Mouse (Mus musculus) G1E (cell line): Measurements from ENCODE around the gene Exosc10. TPM values are rescaled to one million over a fixed set of nuclear protein-coding genes. Genes with fewer than 3 reads are reported as not detected.

Experiments used
- ATAC-seq: 2 replicates; pipeline ENCODE4 v1.8.0; 2016; ENCODE audit warnings: mild to moderate bottlenecking; ENCODE audit not compliant: insufficient number of reproducible peaks, poor library complexity, low FRiP score, severe bottlenecking; ENCODE audit errors: extremely low read depth
- DNase-seq: peaks from one replicate; pipeline ENCODE4 v3.0.0; 2012; ENCODE audit warnings: low spot score
- H3K27me3 ChIP-seq: 2 replicates; pipeline ENCODE4 v1.6.1; 2012; ENCODE audit warnings: mild to moderate bottlenecking, low read length, inconsistent platforms; ENCODE audit not compliant: insufficient read depth
- H3K36me3 ChIP-seq: replicated peaks from 2 replicates; pipeline ENCODE3; 2012; ENCODE audit warnings: mild to moderate bottlenecking, inconsistent platforms
- H3K4me1 ChIP-seq: 2 replicates; pipeline ENCODE4 v1.6.1; 2012; ENCODE audit warnings: low read depth, low read length, inconsistent platforms, mixed read lengths; ENCODE audit not compliant: insufficient read depth
- H3K4me3 ChIP-seq: 2 replicates; pipeline ENCODE4 v1.5.1; 2012; ENCODE audit warnings: low read depth, mild to moderate bottlenecking, inconsistent platforms, low read length, moderate library complexity, mixed read lengths
- H3K9me3 ChIP-seq: replicated peaks from 2 replicates; pipeline ENCODE4 v1.6.1; 2012; ENCODE audit warnings: inconsistent platforms
- CTCF ChIP-seq: IDR thresholded peaks from 2 replicates; pipeline ENCODE4 v1.5.1; 2012; ENCODE audit warnings: low read depth, low read length, inconsistent platforms, mixed read lengths
- GATA1 ChIP-seq: IDR thresholded peaks from 2 replicates; pipeline ENCODE4 v1.6.1; 2012; ENCODE audit warnings: borderline replicate concordance, low read length, inconsistent platforms, mixed read lengths
- GATA2 ChIP-seq: IDR thresholded peaks from 2 replicates; pipeline ENCODE4 v1.6.1; 2012; ENCODE audit warnings: low read depth, low read length, inconsistent platforms, borderline replicate concordance
- POLR2AphosphoS5 ChIP-seq: IDR thresholded peaks from 2 replicates; pipeline ENCODE4 v1.6.1; 2012; ENCODE audit warnings: low read depth, low read length, inconsistent platforms; ENCODE audit not compliant: insufficient replicate concordance
- TAL1 ChIP-seq: conservative IDR thresholded peaks from 2 replicates; pipeline ENCODE4 v1.6.1; 2012; ENCODE audit warnings: low read depth, low read length, inconsistent platforms, mixed read lengths
- polyA plus RNA-seq: library from polyadenylated mRNA; stranded (reverse); fragments of >175 nt; gene quantifications from 2 replicates; pipeline ENCODE4 v1.2.3, GENCODE M21; 2012
- total RNA-seq, 2 experiments: library from RNA; stranded (forward) in 1 of 2; stranded (reverse) in 1 of 2; fragments of 200-1000 nt in 1 of 2; fragments of >200 nt in 1 of 2; fragmentation: Nextera tagmentation in 1 of 2; gene quantifications; 2 replicates each; pipeline ENCODE4 v1.2.3; 2014 to 2017

Exosc10 gene
- total and polyA plus RNA-seq, 3 experiments = 55.9 to 151 (median 78.0) TPM

- TF ChIP-seq POLR2AphosphoS5 = no peak
- TF ChIP-seq GATA2 = no peak
- no peak for TF ChIP-seq TAL1
- no peak for TF ChIP-seq GATA1
- TF ChIP-seq CTCF = no peak
- H3K27me3 ChIP-seq = no peaks in the 10 kb centered on the region
- DNase-seq (no peak), ATAC-seq (no peak)
- H3K9me3 ChIP-seq = no peaks in the 10 kb centered on the region
- peaks cover 88% of the 10 kb centered on the region for H3K36me3 ChIP-seq
- no peak overlapping the region for H3K4me3 ChIP-seq
- peaks cover 26% of the 10 kb centered on the region for H3K4me1 ChIP-seq
Measured at GRCm38 (mm10) chr4:148609805-148610204, 51.6 kb downstream of the Exosc10 start.

DNA sequence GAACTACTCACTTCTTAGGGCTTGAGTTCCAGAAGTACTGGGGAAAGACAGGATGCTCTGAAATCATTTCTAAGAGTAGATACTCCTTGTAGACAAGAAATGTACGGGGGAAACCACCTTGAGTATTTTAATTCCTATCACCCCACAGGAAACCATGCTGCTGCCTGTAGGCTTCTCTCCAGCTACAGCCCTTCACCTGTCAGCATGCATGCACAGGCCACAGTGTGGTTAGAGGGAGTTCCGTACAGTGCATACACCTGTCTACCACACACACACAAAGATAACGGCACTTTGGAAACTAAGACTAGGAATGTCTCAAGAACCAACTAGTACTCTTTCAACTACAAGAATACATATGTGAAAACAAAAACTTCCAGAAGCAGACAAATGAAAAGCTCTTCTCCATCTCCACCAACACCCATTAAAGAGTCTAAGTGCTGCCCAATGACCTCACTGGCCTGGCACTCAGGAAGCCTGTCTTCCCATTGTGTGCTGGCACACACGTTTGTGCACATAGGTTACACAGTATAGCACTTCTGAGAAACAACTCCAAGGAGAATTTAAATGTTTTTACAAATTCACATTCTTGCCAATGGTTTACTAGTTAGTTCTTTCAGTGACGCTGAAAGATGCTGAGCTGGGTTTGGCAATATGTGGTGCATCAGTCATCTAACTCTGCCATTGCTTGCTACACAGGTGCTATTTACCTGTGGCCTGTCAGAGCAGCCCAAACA lies 52.6 kb downstream of the Exosc10 start:
- ATAC-seq (no peak), DNase-seq (no peak)
- Histone ChIP-seq H3K4me3 (no peak overlapping the region), H3K36me3 (peaks cover 90% of the 10 kb centered on the region), H3K9me3 (no peaks in the 10 kb centered on the region), H3K4me1 (peaks cover 26% of the 10 kb centered on the region), H3K27me3 (no peaks in the 10 kb centered on the region)
- no peak for TF ChIP-seq GATA1
- peak; percentile 71; the same call in 1 of the 2 replicates for TF ChIP-seq POLR2AphosphoS5

DNA sequence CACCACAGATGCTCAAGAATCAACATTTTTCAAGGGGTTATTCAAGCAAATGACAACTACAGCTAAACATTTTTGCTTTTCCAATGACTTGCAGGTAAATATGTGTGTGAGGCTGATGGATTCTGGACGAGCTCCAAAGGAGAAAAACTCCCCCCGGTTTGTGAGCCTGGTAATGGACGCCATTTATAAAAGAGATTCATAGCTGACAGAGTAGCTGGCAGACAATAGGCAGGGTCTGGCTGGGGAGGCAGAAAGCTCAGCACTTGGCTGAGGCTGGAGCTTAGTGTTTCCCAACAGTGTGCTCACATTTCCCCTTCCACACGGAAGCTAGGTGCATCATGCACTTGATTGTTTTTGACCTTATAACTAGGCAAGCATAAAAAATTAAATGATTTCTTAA lies 54.3 kb downstream of the Exosc10 start:
- no peak for ATAC-seq
- H3K36me3 ChIP-seq = peaks cover 87% of the 10 kb centered on the region

GRCm38 (mm10) chr4:148613738-148614137 lies 55.5 kb downstream of the Exosc10 start:
- peaks cover 84% of the 10 kb centered on the region for H3K36me3 ChIP-seq
- DNase-seq = no peak
- peaks cover 31% of the 10 kb centered on the region for H3K4me1 ChIP-seq
- ATAC-seq = no peak
- no peaks in the 10 kb centered on the region for H3K9me3 ChIP-seq
- H3K4me3 ChIP-seq = no peak overlapping the region
- TF ChIP-seq TAL1 = no peak
- 0 out of 2 replicates have a peak, but pooled peaks have one; percentile 71 for TF ChIP-seq POLR2AphosphoS5
- TF ChIP-seq GATA2 = no peak
- TF ChIP-seq CTCF = no peak
- no peaks in the 10 kb centered on the region for H3K27me3 ChIP-seq

More for the DNA sequence above, 54.3 kb downstream of the Exosc10 start:
- H3K4me1 ChIP-seq = peaks cover 26% of the 10 kb centered on the region
- H3K9me3 ChIP-seq = no peaks in the 10 kb centered on the region
- H3K27me3 ChIP-seq = no peaks in the 10 kb centered on the region
- no peak overlapping the region for H3K4me3 ChIP-seq
- TF ChIP-seq POLR2AphosphoS5 (no peak), TAL1 (no peak), GATA2 (no peak)
- DNase-seq = no peak

DNA sequence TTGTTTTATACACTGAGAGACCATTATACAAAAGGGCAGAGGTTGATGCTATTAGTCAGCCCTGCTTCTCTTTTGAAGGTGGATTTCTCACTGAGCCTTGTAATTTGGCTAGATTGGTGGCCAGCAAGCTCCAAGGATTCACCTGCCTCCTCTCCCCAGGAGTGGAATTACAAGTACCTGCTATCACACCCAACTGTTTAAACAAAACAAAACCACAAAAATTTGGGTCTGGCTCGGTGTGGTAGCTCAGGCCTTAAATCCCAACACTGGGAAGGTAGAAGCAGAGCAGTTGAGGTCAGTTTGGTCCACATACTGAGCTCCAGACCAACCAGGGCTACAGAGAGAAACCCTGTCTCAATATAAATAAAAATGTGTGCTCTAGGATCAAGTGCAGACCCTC lies 61.6 kb downstream of the Exosc10 start:
- DNase-seq = no peak
- Histone ChIP-seq H3K27me3 (no peaks in the 10 kb centered on the region), H3K4me1 (peaks cover 52% of the 10 kb centered on the region), H3K9me3 (no peaks in the 10 kb centered on the region), H3K36me3 (peaks cover 88% of the 10 kb centered on the region), H3K4me3 (no peak overlapping the region)
- TF ChIP-seq CTCF (no peak), POLR2AphosphoS5 (no peak)
- ATAC-seq = no peak

DNA sequence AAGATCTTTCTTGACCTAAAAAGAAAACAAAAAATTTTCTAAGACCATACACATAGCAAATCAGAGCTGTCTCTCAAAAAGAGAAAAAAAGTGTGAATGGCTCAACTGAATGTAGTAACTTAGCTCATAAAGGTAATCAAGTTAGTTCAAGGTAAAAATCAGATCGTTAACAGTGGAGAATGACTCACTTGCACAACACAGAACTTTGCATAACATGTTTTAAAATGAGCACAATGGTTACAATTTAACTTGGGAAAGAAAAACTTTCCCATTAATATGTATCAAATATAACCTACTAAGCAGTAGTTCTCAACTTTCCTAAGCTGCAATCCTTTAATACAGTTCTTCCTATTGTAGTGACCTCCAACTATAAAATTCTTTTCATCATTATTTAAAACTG lies 62.5 kb downstream of the Exosc10 start:
- TF ChIP-seq TAL1 = no peak
- no peak for TF ChIP-seq POLR2AphosphoS5
- TF ChIP-seq GATA2 = no peak
- TF ChIP-seq GATA1 = no peak
- no peak for TF ChIP-seq CTCF
- no peak for ATAC-seq

DNA sequence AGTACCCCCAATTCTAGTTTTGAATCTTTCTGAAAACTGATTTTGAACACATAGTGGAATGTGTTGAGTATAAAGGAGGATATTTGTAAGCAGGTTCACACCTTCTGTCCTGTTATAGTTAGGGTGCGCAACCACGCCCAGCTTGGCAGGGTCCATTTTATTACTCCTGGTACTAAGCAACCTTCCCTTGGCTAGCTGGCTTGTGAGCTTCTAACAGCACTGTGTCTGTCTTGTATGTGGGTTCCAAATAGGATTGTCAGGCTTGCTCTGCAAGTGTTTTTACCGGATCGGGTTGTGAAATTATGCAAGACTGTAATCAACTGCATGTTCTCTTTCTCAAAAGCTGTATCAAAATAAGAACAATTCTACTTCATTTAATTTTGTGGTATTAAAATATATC lies 64.3 kb downstream of the Exosc10 start:
- TF ChIP-seq POLR2AphosphoS5 (no peak), GATA1 (no peak), TAL1 (no peak), GATA2 (no peak)
- no peak for DNase-seq
- Histone ChIP-seq H3K9me3 (no peaks in the 10 kb centered on the region), H3K4me1 (peaks cover 58% of the 10 kb centered on the region), H3K27me3 (no peaks in the 10 kb centered on the region), H3K36me3 (peaks cover 72% of the 10 kb centered on the region), H3K4me3 (no peak overlapping the region; the same call in 1 of the 2 replicates)
- ATAC-seq = no peak

More for the DNA sequence above, 62.5 kb downstream of the Exosc10 start:
- no peak for DNase-seq
- Histone ChIP-seq H3K9me3 (no peaks in the 10 kb centered on the region), H3K36me3 (peaks cover 84% of the 10 kb centered on the region), H3K4me3 (no peak overlapping the region), H3K4me1 (peaks cover 53% of the 10 kb centered on the region), H3K27me3 (no peaks in the 10 kb centered on the region)
